Mouse (Mus musculus) retina, embryonic 14.5 days (tissue): ENCODE measurements around the gene Zfp74.

Source experiments
- DNase-seq: peaks from one replicate; pipeline ENCODE4 v3.0.0-alpha.2; 2015; ENCODE audit warnings: low spot score

Gene Zfp74

DNA sequence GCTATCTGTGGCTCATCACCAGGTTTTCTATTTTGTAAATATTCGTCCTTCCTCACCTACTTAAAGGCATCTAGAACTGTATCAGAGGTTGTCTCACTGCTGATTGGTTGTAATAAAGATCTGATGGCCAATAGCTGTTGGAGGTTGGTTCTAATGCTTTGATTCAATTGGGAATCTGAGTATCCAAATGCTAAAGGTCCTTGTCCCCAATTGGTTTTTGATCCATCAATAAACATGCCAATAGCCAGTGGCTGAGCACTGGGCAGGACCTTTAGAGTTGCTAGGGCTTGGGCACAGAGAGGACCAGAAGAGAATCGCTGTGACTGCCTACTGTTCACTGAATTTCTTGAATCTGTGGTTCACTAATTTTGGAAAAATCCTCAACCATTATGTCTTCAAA lies 10.2 kb downstream of the Zfp74 start:
- DNase-seq = no peak

GRCm38 (mm10) chr7:29942740-29943139 lies 11.1 kb downstream of the Zfp74 start:
- no peak for DNase-seq

DNA sequence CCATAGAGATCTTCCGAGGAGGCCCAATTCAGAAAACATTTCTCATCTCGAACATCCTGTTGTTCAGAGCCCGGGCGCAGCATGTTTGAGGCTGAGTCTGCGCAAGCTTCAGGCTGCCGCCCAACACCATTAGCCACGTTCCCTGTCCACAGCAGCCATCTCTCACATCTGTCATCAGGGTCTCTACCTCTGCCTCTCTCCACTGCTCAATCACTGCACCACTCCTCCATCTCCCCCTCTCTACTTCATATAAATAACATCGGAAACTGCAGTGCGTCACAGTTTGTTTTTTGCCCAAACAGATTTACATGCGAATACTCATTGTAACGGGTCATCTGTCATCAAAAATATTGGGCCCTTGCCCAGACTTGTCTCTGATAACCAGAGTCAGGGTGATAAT lies 12.9 kb downstream of the Zfp74 start:
- no peak for DNase-seq

GRCm38 (mm10) chr7:29938856-29939255 lies 15.0 kb downstream of the Zfp74 start:
- no peak for DNase-seq

DNA sequence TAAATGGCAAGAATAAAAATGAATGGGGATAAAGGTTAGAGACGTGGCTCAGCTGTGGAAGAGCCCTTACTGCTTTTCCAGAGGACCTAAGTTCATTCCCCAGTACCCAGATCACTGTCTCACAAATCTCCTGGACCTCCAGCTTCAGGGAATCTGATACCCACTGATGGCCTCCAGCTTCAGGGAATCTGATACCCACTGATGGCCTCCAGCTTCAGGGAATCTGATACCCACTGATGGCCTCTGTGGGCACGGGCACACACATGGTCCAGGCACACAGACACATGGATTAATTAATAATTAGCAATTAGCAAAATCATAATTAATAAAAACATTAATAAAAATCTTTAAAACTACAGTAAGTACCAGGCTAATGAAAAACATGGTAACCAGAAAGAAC lies 31.1 kb downstream of the Zfp74 start:
- no peak for DNase-seq

DNA sequence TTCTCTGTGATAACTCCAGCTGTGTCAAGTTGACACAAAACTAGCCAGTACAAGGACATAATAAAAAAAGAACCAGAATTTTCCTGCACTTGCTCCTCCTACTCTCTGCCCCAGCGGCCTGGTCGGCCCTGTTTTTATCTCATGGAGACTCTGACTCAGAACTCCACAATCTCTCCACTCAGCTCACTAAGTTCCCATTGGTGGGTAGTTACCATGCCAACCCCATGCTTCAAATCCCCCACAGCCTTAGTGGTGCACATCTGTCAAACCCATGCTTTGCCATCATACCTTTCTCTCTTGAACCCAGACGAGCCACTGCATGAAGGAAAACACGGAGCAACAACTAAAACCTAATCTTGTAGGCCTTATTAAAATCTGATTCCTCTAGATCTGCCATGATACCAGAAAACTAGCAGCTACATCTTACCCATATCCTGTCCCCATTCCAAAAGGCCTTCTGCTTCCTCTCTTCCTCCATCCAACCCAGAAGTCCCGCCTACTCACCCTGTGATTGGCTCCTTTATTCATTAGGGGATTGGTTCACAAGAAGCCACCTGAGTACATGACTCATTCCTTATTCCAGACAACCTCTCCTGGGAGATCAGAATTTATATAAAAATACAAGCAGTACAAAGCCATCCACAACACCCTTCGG lies 32.3 kb downstream of the Zfp74 start:
- no peak for DNase-seq

DNA sequence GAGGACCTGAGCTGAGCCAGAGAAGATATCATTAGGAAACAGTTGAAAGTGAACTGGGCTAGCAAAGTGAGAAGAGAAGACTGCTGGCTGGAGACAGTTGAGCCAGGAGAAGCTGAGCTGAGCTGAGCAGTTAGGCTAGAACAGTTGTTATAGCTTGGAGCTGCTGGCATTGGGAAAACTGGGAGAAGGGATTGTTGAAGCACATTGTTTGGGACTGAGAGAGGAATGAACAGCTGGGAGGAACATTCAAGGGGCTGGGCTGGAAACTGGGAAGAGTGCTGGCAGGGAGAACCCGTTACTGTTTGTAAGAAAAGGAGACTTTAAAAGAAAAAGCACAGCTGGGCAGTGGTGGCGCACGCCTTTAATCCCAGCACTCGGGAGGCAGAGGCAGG lies 35.8 kb downstream of the Zfp74 start:
- no peak for DNase-seq

DNA sequence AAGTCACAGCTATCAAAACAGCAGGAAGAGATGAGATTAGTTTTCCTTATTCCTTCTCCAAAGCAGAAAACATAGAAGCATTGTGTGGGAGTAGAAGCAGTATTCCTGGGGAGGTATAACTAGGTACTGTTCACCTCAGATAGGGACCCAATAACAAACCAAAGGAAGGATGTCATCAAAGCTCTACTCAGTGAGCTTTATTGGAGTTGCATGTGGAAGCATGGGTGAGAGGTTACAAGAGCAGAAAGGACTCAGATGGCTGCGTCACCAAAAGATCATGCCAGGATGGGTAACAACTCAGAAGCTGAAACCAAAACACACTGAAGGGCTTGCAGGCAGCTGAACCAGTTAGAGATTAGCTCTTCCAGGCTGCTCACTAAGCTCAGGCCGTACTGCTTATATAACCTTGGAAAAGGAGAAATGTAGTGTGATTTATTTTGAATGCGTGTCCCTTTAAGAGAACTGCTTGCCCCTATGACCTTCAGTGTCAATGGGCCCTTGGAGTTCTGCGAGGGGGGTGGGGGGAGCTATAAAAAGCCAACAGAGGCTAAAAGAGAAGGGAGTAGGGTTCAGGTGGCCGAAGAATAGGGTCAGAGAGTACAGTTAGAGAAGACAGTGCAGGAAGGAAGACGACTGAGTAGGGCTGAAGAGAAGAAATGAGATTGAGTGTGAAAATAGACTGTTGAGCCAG lies 36.4 kb downstream of the Zfp74 start:
- DNase-seq = no peak

GRCm38 (mm10) chr7:29912172-29912571 lies 41.7 kb downstream of the Zfp74 start:
- DNase-seq = no peak

DNA sequence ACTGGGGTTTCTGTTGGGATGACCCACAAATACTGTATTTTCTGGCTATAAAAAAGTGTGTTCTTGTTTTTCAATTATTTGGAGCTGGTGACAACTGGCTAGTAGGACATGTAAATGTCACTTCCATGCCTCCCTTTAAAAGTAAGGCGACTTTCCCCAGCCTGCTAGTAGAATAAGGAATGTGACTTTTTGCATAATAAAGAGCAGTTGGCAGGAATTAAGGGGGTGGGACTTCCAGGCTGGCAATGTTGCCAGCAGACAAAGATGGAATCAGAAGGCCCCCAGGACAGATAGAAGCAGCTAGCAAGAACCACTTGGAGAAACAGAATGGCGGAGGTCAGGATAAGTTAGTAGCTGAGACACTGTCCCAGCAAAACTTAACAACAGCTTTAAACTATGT lies 43.6 kb downstream of the Zfp74 start:
- DNase-seq = no peak

- peak; percentile 84 for DNase-seq
Observed at GRCm38 (mm10) chr7:29908130-29908950, 45.5 kb downstream of the Zfp74 start, which contains the start of gene Zfp383. Gene Zfp383 (plus strand): TSS chr7:29908223.

- DNase-seq = no peak
Observed at GRCm38 (mm10) chr7:29907206-29907605, 46.7 kb downstream of the Zfp74 start.

- no peak for DNase-seq
Observed at GRCm38 (mm10) chr7:29906682-29907058, 47.2 kb downstream of the Zfp74 start.

- peak; percentile 81 for DNase-seq
Observed at GRCm38 (mm10) chr7:29905966-29906681, 47.8 kb downstream of the Zfp74 start, which contains the start of gene Zfp27. Gene Zfp27 (minus strand): TSS chr7:29906572.

DNA sequence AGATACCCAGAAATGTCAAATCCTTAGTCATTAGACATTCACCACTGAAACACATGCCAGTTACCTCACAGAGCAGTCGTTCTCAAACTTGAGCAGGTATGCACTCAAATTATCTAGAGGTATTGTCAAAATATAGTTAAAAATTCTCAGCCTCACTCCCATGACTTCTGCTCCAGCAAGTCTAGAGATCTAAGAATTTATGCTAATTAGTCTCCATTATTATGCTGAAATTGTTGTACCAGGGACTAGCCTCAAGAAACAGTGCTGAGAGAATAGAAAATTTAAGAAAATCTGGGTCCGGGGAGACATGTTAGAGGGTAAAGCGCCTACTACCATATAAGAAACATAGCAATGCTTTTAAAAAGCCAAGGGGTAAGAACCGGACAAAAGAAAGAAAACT lies 49.8 kb downstream of the Zfp74 start:
- DNase-seq = no peak

GRCm38 (mm10) chr7:29898351-29898750 lies 55.5 kb downstream of the Zfp74 start:
- no peak for DNase-seq

GRCm38 (mm10) chr7:29892756-29893155 lies 61.1 kb downstream of the Zfp74 start:
- no peak for DNase-seq

DNA sequence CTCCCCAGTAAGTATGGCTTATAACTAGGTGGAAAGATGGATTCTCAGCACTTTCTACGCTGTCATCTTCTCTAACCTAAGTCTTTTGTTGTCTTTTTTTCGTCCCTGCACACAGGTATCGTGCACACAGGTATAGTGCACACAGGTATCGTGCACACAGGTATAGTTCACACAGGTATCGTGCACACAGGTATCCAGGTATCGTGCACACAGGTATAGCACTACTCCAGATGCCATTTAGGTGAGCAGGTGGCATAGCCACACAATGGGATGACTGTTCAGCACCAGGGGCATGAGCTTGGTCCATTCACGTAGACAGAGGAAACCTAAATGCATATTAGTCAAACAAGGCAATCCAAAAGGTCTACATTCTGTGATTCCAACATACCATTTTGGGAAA lies 63.4 kb downstream of the Zfp74 start:
- DNase-seq = no peak

DNA sequence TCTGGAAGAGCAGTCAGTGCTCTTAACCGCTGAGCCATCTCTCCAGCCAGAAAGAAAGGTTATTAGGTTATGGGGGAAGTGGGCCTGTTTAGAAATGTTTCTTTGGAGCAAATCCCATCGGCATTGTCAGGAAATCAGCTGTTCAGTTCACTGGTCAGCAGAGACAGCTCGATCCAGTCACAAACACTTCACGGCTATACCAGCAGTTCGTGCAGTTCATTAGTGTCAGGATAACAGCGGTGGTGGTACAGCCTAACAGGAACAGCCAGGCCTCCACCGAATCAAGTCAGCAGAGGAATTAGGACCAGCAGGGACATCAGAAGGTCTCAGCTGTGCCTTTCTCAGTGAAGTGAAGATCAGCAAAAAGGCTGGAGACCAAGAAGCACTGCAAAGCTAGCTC lies 73.0 kb downstream of the Zfp74 start:
- no peak for DNase-seq
